Mouse (Mus musculus): Measurements from ENCODE around the gene Dhx57. TPM values are rescaled to one million over a fixed set of nuclear protein-coding genes. Genes with fewer than 3 reads are reported as not detected.

Gene Dhx57
- polyA plus RNA-seq, 1 experiment from 2014 or later, result 54.4 TPM

Other genes starting within 250 kb of the Dhx57 start
- gene Hnrnpll, start 228.1 kb downstream of the Dhx57 start, polyA plus RNA-seq (2015; fragmentation: Nextera tagmentation; extraction: Ambion mirVana), result 66.6 and 77.6 TPM in 2 replicates
- gene Galm, start 163.0 kb downstream of the Dhx57 start, polyA plus RNA-seq (2015; fragmentation: Nextera tagmentation; extraction: Ambion mirVana), result 1.7 and 2.4 TPM in 2 replicates
- gene Srsf7, start 83.2 kb downstream of the Dhx57 start, polyA plus RNA-seq (2015; fragmentation: Nextera tagmentation; extraction: Ambion mirVana), result 575 and 647 TPM in 2 replicates
- gene Ttc39d, start 83.0 kb downstream of the Dhx57 start, polyA plus RNA-seq (2015; fragmentation: Nextera tagmentation; extraction: Ambion mirVana), result not detected in 2 replicates
- gene Gemin6, start 66.0 kb downstream of the Dhx57 start, polyA plus RNA-seq (2015; fragmentation: Nextera tagmentation; extraction: Ambion mirVana), result 25.2 and 25.8 TPM in 2 replicates
- 40.8 and 42.8 TPM in 2 replicates for gene Morn2, start 273 bp downstream of the Dhx57 start, polyA plus RNA-seq (2015; fragmentation: Nextera tagmentation; extraction: Ambion mirVana)
- 1.0 and 1.2 TPM in 2 replicates for gene Arhgef33, start 16.9 kb upstream of the Dhx57 start, polyA plus RNA-seq (2015; fragmentation: Nextera tagmentation; extraction: Ambion mirVana)
- gene Gm10190, start 83.1 kb upstream of the Dhx57 start, polyA plus RNA-seq (2015; fragmentation: Nextera tagmentation; extraction: Ambion mirVana), result 1.9 and 4.0 TPM in 2 replicates
- gene Sos1, start 190.0 kb upstream of the Dhx57 start, polyA plus RNA-seq (2015; fragmentation: Nextera tagmentation; extraction: Ambion mirVana), result 7.6 TPM in 2 replicates